Mouse (Mus musculus) megakaryocyte, embryonic 14.5 days (primary cell): ENCODE measurements at regions not wholly inside any gene's neighbourhood (a gene's known extent, or its start where the extent isn't known, plus 50 kb on each side); places are given as distances from the start of the nearest gene placed in this dataset.

Source experiments
- FLI1 ChIP-seq: IDR thresholded peaks from 2 replicates; pipeline ENCODE4 v1.6.1; 2012; ENCODE audit warnings: low read length, inconsistent platforms, mixed read lengths
- GATA1 ChIP-seq: IDR thresholded peaks from 3 replicates; pipeline ENCODE4 v1.6.1; 2012; ENCODE audit warnings: mixed read lengths, low read length, inconsistent platforms, borderline replicate concordance

DNA sequence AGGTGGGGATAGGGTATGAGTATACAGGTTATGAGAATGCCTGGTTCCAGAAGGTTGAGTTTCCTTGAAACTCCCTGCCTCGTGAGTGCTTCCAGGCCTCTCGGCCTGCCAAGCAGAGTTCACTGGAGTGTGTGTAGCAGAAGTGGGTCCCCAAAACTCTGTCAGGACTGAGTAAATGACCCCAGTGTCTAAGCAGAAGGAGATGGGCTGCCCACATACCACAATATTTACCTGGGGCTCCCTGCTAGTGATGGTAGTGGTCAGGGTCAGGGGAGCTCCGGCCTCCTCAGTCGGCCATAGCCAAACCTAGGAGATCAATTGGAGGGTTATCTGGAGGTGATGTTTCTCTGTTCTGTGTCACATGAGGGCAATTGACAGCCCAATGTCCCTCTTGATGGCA lies 126.9 kb upstream of the Thpo start:
- TF ChIP-seq GATA1 (no peak), FLI1 (no peak)
